Mouse (Mus musculus) brain, embryonic 14.5 days (tissue): ENCODE data around the gene Gli1. TPM values are rescaled to one million over a fixed set of nuclear protein-coding genes. Genes with fewer than 3 reads are reported as not detected.

ENCODE experiments used
- DNase-seq: peaks from one replicate; pipeline ENCODE4 v3.0.0-alpha.2; 2011; ENCODE audit warnings: low read depth
- CTCF ChIP-seq: fragments of 200-500 bp; IDR thresholded peaks from 2 replicates; pipeline ENCODE4 v1.5.1; 2012; ENCODE audit warnings: inconsistent platforms, mild to moderate bottlenecking, moderate library complexity, borderline replicate concordance; ENCODE audit not compliant: insufficient read depth, insufficient read length; ENCODE audit errors: extremely low read depth
- POLR2A ChIP-seq: fragments of 200-500 bp; IDR thresholded peaks from 2 replicates; pipeline ENCODE4 v1.6.1; 2012; ENCODE audit warnings: mild to moderate bottlenecking, inconsistent platforms, borderline replicate concordance; ENCODE audit not compliant: poor library complexity, insufficient read depth, insufficient read length, severe bottlenecking; ENCODE audit errors: extremely low read depth
- polyA plus RNA-seq: library from polyadenylated mRNA; depleted of rRNA; stranded (reverse); fragments of >200 nt; gene quantifications from 2 replicates; pipeline ENCODE4 v1.2.3, GENCODE M21; 2012; rRNA removed

The Gli1 gene
- 7.4 and 11.3 TPM in 2 replicates for polyA plus RNA-seq

DNA sequence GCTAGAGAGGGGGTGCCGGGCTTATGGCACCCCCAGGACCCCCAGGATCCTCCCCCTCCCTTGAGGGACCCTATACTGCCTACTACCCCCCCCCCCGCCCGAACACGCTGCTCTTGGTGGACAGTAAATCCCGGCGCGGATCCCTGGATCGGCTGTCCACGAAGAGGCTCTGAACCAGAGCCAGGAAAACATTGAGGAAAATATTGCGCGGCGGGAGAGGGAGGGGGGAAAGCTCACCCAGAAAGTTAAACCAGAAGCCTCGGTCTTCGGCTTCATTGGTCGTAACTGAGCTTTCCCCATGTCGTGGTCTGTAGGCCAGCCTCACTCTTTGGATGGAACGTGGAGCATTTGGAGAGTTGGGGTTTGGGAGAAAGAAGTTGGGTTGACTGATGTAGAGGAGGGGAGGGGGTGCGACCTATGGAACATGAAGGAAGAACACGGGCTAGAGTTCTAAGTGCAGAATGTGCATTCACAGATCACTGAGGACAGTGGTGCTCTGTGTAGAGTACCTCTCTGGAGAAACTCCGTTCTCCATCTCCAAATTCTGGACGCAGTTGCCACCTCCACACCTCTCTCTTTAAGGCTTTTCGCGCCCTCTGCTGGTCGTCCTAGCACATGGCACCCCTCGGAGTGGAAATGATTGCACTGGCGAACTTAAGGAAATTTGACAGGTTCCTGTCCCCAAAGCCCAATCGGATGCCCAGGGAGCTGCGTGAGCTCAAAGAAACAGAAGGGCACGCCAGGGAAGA lies at the start of gene Gli1:
Gene Gli1, minus strand, starts transcription at position 84 of the 749 bp plus-strand sequence.
- DNase-seq, result peak; percentile 86
- peak; percentile 92 for TF ChIP-seq CTCF
- TF ChIP-seq POLR2A, result no peak

DNA sequence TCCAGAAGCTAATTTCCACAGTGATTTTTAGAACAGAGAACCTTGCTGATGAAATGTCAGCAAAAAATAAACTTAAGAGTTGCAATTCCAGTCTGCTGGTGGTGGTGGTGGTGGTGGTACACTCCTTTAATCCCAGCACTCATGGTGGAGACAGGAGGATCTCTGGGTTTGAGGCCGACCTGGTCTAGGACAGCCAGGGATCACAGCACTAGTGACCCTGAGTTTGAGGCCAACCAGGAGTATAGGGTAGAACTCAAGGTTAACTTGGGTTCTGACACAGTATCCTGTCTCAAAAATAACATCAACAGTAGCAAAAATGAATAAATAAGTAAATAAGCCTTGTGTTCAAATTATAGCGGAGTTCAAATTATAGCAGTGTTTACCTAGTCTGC lies 40.0 kb upstream of the Gli1 start:
- TF ChIP-seq POLR2A (no peak), CTCF (no peak)
- no peak for DNase-seq

DNA sequence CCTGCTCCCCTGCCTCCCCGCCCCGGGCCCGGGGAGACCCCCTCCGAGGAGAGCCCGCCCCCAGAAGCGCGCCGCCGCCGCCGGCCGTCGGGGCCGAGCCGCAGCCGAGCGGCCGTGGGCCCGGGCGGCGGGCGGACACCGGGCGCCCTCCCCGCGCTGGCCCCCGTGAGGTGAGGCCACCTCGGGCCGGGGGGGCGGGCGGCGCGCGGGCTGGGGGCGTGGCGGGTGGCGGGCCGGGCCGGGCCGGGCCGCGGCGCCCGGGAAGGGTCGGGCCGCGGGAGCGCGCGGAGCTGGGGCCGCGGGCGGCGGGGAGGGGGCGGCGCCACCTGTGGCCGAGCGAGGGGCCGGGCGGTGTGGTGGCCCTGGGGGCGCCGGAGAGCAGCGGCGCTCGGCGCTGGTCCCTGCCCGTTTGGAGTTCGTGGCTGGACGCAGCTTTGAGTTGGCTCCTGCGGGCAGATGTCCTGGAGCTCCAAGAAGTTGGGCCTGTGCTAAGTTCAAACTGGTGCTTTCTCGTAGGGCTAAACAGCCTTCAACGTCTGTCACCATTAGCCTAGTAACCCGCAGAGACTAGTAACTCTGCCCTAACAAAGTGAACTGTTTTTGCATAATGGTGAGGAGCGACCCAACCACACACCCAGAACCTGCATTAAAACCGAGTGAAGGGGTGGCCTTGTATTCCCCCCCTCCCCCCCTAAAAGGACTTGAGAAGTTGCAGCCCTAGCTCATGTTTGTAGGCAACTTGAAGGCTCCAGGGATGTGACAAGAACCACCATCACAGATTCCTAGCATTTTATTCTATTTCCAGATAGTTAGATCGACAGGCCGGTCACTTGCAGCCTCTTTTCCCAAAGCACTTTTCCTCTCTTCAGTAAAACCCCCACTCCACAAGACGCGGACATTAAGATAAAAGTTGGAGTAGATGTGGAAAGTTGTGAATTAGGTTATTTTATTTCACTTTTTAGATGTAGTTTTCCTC lies 39.3 kb upstream of the Gli1 start:
- DNase-seq, result peak; percentile 74
- peak; percentile 33; the same call in 1 of the 2 replicates for TF ChIP-seq POLR2A
- no peak for TF ChIP-seq CTCF

DNA sequence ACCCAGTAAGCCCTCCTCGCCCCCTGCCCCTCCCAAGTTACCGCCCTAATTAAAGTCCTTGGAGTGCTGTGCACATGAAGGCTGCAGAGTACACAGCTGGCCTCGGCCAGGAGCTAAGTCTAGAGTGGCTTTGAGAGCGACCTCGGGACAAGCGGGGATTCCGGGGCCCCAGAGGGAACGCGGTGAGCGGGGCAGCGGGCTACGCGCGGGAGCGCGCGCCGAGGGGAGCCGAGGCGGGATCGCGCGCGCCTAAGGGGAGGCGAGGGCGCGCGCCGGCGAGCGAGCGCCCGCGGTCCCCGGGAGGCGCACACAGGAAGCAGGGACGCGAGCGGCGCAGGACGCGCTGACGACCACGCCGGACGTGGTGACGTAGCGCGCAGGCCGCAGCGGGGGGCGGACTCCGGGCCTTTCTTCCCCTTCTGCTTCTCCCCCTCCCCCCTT lies 38.5 kb upstream of the Gli1 start, which contains the start of gene R3hdm2:
Gene R3hdm2, plus strand, starts transcription at position 77 of the 441 bp plus-strand sequence.
- peak; percentile 98 for DNase-seq
- peak; percentile 83 for TF ChIP-seq POLR2A
- TF ChIP-seq CTCF, result no peak

DNA sequence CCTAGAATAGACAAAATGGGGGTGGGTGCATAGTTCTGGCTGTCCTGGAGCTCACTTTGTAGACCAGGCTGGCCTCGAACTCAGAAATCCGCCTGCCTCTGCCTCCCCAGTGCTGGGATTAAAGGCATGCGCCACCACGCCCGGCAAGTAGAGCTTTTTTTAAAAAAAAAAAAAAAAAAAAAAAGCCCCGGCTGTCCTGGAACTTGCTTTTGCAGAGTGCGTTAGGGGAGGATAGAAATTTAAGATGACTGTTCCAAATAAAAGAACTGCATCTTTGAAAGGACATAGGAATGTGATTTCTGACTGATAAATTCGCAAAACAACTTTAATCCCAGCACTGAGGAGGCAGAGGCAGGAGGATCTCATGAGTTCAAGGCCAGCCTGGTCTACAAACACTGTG lies 37.9 kb upstream of the Gli1 start:
- no peak for TF ChIP-seq POLR2A
- TF ChIP-seq CTCF, result no peak
- no peak for DNase-seq

DNA sequence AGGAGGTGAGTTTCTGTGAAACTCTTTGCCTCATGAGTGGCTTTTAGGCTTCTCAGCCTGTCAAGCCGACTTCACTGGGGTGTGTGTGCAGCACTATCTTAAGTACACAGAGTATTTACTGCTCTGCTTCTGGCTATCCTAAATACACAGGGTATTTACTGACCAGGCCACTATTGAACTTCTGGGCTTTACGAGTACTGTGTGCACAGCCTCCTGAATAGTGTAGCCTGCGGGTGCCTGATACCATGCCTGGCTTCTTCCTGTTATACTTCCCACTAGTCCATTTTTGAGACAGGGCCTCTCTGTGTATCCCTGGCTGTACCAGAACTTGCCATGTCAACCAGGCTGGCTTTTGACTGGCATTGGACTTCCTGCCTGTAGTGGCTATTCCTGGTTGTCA lies 35.9 kb upstream of the Gli1 start:
- DNase-seq, result no peak
- no peak for TF ChIP-seq CTCF
- no peak for TF ChIP-seq POLR2A

DNA sequence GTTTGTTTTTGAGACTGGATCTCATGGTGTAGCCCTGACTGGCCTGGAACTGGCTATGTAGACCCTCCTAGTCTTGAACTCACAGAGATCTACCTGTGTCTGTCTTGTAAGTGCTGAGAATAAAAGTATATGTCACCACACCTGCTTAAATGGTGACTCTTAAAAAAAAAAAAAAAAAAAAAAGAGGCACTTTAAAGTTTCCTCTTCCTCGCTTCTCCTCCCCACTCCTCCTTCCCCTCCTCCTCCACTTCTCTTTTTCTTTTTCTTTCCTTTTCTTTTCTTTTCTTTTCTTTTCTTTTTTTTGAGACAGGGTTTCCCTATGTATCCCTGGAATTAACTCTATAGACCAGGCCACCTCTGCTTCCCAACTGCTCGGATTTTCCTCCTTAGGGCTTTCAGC lies 29.2 kb upstream of the Gli1 start:
- no peak for DNase-seq
- TF ChIP-seq CTCF, result no peak
- TF ChIP-seq POLR2A, result no peak

DNA sequence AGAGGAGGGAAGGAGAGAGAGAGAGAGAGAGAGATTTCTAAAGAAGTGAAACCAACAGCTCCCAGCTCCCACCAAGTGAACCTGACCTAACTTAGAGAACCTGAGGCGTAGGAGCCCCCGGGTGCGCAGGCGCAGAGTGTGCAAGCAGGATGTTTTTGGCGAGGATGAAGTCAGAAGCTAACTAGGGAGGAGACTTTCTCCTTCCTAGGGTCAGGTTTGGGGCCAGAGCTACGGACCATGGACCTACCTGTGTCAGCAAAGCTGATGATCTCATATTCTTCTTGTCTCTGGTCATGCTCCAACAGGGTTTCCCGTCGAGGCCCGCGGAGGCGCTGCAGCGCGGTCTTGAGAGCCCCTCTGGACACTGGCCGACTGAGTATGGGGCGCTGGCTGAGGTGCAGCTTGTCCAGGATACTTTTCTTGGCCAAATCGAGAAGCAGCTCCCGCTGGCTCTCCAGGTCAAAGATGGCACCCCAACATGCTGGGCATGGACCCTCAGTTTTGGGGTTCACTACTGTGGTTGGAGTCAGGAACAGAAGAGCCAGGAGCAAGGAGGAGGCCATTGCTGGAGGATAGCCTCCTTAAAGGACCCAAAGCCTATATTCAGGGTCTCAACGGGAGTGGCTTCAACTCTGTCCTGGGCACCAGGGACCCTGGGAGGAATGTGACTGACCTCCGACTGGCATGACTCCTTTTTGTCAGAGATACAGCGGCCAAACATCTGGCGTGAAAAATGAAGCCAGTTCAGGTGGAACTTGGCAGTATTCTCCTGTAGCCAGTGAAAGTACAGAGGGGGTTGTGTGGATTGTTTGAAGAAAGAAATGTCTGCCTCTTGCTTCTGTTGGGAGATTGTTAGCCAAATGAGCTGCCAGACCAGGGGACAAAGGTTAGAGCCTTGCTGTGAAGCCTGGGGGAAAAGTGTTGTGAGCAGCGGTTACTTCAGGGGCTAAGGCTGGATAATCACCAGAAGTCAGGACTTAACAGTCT lies 28.4 kb upstream of the Gli1 start, which contains the start of gene Inhbc:
Gene Inhbc, minus strand, starts transcription at position 598 of the 987 bp plus-strand sequence.
- no peak for DNase-seq
- TF ChIP-seq POLR2A (no peak), CTCF (no peak)

DNA sequence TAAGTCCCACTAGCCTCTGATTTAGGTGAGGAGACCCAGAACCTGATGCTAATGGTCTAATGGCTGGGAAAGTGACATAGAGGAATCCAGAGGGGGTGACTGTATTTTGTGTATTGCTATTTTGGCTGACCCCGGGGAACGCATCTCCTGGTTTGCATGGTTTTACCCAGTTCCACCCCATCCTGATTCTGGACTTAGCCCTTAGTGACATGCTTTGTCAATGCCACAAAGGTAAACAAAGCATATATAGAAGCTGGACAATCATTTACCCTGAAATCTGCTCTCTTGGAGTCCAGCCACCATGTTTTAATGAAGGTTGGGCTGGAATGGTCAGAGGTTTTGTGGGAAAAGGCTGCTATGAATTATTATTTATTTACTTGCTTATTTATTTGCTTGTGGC lies 26.5 kb upstream of the Gli1 start:
- TF ChIP-seq CTCF (no peak), POLR2A (no peak)
- DNase-seq, result no peak

DNA sequence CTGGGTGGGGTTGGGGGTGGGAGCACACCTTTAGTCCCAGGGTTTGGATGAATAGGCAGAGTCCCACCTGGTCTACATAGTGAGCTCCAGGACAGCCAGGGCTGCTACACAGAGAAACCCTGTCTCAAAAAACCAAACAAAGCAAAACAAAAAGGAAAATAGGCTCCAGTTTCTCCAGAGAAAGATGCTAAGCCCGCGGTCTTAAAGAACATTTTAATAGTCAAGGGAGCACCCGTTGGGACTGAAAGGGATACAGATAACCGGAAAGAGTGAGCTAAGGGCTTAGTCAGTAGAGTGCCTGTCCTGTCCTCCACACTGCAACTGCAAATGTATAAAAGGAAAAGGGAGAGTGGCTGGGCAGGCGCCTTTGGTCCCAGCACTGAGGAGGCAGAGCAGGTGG lies 25.3 kb upstream of the Gli1 start:
- TF ChIP-seq POLR2A (no peak), CTCF (no peak)
- no peak for DNase-seq
